Mouse (Mus musculus): ENCODE results near the gene Dio1. TPM values are rescaled to one million over a fixed set of nuclear protein-coding genes. Genes with fewer than 3 reads are reported as not detected.

Gene Dio1
- polyA plus RNA-seq, 1 experiment from 2014 or later = not detected

DNA sequence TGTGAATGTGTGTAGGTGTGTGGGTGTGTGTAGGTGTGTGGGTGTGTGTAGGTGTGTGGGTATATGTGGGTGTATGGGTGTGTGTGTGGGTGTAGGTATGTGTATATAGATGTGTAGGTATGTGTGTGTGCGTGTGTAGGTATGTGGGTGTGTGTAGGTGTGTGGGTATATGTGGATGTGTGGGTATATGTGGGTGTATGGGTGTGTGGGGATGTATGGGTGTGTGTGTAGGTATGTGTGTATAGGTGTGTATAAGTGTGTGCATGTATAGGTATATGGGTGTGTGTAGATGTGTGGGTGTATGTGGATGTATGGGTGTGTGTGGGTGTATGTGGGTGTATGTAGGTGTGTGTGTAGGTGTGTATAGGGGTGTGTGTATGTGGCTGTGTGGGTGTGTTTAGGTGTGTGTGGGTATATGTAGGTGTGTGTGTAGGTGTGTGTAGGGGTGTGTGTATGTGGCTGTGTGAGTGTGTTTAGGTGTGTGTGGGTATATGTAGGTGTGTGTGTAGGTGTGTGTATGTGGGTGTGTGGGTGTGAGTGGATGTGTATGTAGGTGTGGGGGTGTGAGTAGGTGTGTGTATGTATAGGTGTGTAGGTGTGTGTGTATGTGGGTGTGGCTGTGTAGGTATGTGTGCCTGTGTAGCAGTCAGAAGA, 5.9 kb downstream of the Dio1 start:
- 96% methylated on average over 1 of the region's 1 CpGs for WGBS
- no peak overlapping the region for H3K9ac ChIP-seq (replicated peaks)

DNA sequence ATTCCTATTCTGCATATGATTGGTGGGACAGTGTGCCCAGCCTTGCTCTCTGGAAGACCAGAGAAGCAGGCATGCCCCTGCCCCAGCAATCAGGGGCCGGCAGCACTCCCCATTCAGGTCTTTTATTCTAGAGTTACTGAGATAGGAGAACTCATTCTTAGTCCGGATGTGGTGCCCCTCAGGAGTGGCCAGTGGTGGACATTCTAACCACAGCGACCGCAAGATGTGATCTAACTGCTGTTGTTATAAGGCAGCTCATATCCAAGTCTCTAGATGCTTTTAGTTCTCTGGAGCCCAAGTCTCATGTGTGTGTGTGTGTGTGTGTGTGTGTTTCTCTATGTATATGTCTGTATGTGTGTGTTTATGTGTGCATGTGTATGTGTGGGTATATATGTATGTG, 6.6 kb downstream of the Dio1 start:
- no peak overlapping the region for H3K4me3 ChIP-seq (replicated peaks)
- no peaks in the 10 kb centered on the region for H3K27me3 ChIP-seq
- H3K27ac ChIP-seq = no peak overlapping the region
- no peak overlapping the region for H3K4me2 ChIP-seq
- H3K36me3 ChIP-seq = no peaks in the 10 kb centered on the region
- 82% methylated on average over 4 of the region's 4 CpGs for WGBS
- no peaks in the 10 kb centered on the region for H3K9me3 ChIP-seq
- no peak overlapping the region for H3K9ac ChIP-seq (replicated peaks)
- no peak for ATAC-seq (ENCODE audit: insufficient number of reproducible peaks, insufficient read depth, low FRiP score, low TSS enrichment, low read depth)
- H3K4me1 ChIP-seq (replicated peaks) = 0 out of 2 replicates have a peak, but pooled peaks cover 3% of the 10 kb centered on the region

More for the DNA sequence above, 5.9 kb downstream of the Dio1 start:
- Histone ChIP-seq H3K36me3 (no peaks in the 10 kb centered on the region), H3K9me3 (no peaks in the 10 kb centered on the region), H3K27me3 (peaks cover 6% of the 10 kb centered on the region; the same call in 1 of the 2 replicates), H3K4me3 (replicated peaks) (no peak overlapping the region), H3K4me2 (no peak overlapping the region), H3K27ac (no peak overlapping the region), H3K4me1 (replicated peaks) (peaks cover 8% of the 10 kb centered on the region; the same call in 1 of the 2 replicates)
- peak; percentile 26; the same call in 1 of the 2 replicates for ATAC-seq (ENCODE audit: insufficient number of reproducible peaks, insufficient read depth, low FRiP score, low TSS enrichment, low read depth)

GRCm38 (mm10) chr4:107299779-107300340, 7.1 kb downstream of the Dio1 start:
- H3K4me1 ChIP-seq (replicated peaks) = 0 out of 2 replicates have a peak, but pooled peaks cover 2% of the 10 kb centered on the region
- no peaks in the 10 kb centered on the region for H3K9me3 ChIP-seq
- H3K27ac ChIP-seq = no peak overlapping the region
- H3K4me2 ChIP-seq = no peak overlapping the region
- H3K9ac ChIP-seq (replicated peaks) = no peak overlapping the region
- no peak for ATAC-seq (ENCODE audit: insufficient number of reproducible peaks, insufficient read depth, low FRiP score, low TSS enrichment, low read depth)
- no peaks in the 10 kb centered on the region for H3K27me3 ChIP-seq
- no peak overlapping the region for H3K4me3 ChIP-seq (replicated peaks)
- no peaks in the 10 kb centered on the region for H3K36me3 ChIP-seq
- 86% methylated on average over 7 of the region's 7 CpGs for WGBS

GRCm38 (mm10) chr4:107298071-107298606, 8.8 kb downstream of the Dio1 start:
- no peaks in the 10 kb centered on the region for H3K9me3 ChIP-seq
- no peak overlapping the region for H3K4me3 ChIP-seq (replicated peaks)
- H3K27me3 ChIP-seq = no peaks in the 10 kb centered on the region
- 70% methylated on average over 8 of the region's 8 CpGs for WGBS
- H3K9ac ChIP-seq (replicated peaks) = no peak overlapping the region
- no peaks in the 10 kb centered on the region for H3K36me3 ChIP-seq
- H3K4me2 ChIP-seq = no peak overlapping the region
- H3K4me1 ChIP-seq (replicated peaks) = 0 out of 2 replicates have a peak, but pooled peaks cover 2% of the 10 kb centered on the region
- ATAC-seq (ENCODE audit: insufficient number of reproducible peaks, insufficient read depth, low FRiP score, low TSS enrichment, low read depth) = no peak
- no peak overlapping the region for H3K27ac ChIP-seq

DNA sequence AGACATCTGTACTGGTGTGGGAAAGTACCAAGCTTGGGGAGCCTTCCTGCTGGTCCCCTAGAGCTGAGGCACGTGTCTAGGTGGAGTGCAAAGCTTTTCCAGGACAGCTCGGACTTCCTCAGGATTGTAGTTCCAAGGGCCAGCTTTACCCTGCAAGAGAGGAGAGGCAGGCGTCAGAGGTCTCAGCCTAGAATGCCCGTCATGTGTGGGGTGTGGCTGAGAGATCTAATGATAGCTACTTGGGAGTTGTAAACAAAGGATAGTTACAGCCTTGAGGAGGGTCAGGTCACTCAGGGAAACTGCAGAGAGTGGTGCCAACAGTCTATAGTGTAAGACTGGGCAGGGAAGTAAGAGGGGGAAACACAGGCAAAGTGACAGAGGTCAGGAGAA, 14.7 kb downstream of the Dio1 start:
- Histone ChIP-seq H3K4me3 (replicated peaks) (no peak overlapping the region), H3K27me3 (no peaks in the 10 kb centered on the region), H3K27ac (no peak overlapping the region), H3K4me2 (no peak overlapping the region), H3K36me3 (no peaks in the 10 kb centered on the region), H3K9me3 (no peaks in the 10 kb centered on the region), H3K9ac (replicated peaks) (no peak overlapping the region), H3K4me1 (replicated peaks) (no peaks in the 10 kb centered on the region)
- 32% methylated on average over 4 of the region's 4 CpGs for WGBS
- ATAC-seq (ENCODE audit: insufficient number of reproducible peaks, insufficient read depth, low FRiP score, low TSS enrichment, low read depth) = no peak

DNA sequence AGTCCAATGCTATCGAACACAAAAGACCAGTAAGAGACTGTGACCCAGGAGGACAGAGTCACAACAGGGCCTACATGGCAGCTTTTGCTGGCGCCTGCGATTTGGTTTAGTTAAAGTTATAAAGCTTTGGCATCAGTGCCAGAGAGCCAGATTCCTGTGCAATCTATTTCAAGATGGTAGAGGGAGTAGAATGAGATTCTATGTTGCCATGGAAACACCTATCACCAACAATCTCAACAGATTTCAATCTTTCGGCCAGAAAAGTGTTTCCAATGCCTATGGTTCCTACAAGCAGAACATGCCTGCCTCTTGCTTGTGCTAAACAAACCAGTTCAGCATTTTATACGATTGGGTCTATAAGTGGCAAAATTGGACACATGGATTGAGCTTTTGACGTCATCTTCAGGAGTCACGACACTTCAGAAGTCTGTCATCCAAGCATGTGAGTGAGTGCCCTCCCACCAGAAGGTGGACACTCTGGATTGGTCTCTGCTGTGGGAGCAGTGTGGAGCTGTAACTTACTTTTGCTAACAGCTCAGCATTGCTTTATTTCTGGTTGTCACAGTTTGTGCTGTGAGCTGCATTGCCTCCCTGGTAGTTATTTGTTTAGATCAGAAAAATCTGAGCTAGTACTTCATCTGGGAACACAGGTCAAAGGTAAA, 15.2 kb downstream of the Dio1 start:
- 89% methylated on average over 7 of the region's 7 CpGs for WGBS
- H3K4me1 ChIP-seq (replicated peaks) = no peaks in the 10 kb centered on the region
- no peaks in the 10 kb centered on the region for H3K36me3 ChIP-seq
- H3K27me3 ChIP-seq = no peaks in the 10 kb centered on the region
- no peak overlapping the region for H3K4me3 ChIP-seq (replicated peaks)
- no peak for ATAC-seq (ENCODE audit: insufficient number of reproducible peaks, insufficient read depth, low FRiP score, low TSS enrichment, low read depth)
- H3K4me2 ChIP-seq = no peak overlapping the region
- no peak overlapping the region for H3K27ac ChIP-seq
- no peak overlapping the region for H3K9ac ChIP-seq (replicated peaks)
- H3K9me3 ChIP-seq = no peaks in the 10 kb centered on the region

GRCm38 (mm10) chr4:107287517-107287916, 19.5 kb downstream of the Dio1 start:
- peaks cover 6% of the 10 kb centered on the region; the same call in 1 of the 2 replicates for H3K36me3 ChIP-seq
- H3K9ac ChIP-seq (replicated peaks) = no peak overlapping the region
- H3K9me3 ChIP-seq = no peaks in the 10 kb centered on the region
- H3K27me3 ChIP-seq = no peaks in the 10 kb centered on the region
- WGBS = 90% methylated on average over 2 of the region's 2 CpGs
- no peak overlapping the region for H3K27ac ChIP-seq
- no peak for ATAC-seq (ENCODE audit: insufficient number of reproducible peaks, insufficient read depth, low FRiP score, low TSS enrichment, low read depth)
- H3K4me2 ChIP-seq = no peak overlapping the region
- no peak overlapping the region for H3K4me3 ChIP-seq (replicated peaks)
- H3K4me1 ChIP-seq (replicated peaks) = no peaks in the 10 kb centered on the region

DNA sequence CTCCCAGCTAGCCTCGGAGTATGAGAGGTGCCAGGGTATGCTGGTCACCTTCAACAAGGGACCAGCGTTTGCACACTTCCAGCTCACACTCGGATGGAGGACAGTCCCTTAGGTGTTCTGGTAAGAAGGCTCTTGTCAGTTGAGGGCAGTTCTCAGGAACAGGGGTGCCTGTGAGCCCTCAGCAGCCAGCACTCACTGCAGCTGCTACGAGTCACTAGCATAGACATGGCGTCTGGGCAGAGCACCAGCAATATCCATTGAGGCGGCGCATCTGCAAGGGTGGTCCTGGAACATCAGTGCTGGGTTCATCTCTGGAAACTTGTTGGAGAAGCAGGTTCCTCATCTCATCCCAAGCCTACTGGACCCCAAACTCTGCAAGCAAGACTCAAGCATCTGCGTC, 20.6 kb downstream of the Dio1 start:
- H3K36me3 ChIP-seq = peaks cover 7% of the 10 kb centered on the region; the same call in 1 of the 2 replicates
- H3K27ac ChIP-seq = no peak overlapping the region
- H3K9ac ChIP-seq (replicated peaks) = no peak overlapping the region
- H3K4me2 ChIP-seq = no peak overlapping the region
- no peak overlapping the region for H3K4me3 ChIP-seq (replicated peaks)
- WGBS = 92% methylated on average over 8 of the region's 8 CpGs
- no peak for ATAC-seq (ENCODE audit: insufficient number of reproducible peaks, insufficient read depth, low FRiP score, low TSS enrichment, low read depth)
- H3K4me1 ChIP-seq (replicated peaks) = no peaks in the 10 kb centered on the region
- no peaks in the 10 kb centered on the region for H3K9me3 ChIP-seq
- no peaks in the 10 kb centered on the region for H3K27me3 ChIP-seq

DNA sequence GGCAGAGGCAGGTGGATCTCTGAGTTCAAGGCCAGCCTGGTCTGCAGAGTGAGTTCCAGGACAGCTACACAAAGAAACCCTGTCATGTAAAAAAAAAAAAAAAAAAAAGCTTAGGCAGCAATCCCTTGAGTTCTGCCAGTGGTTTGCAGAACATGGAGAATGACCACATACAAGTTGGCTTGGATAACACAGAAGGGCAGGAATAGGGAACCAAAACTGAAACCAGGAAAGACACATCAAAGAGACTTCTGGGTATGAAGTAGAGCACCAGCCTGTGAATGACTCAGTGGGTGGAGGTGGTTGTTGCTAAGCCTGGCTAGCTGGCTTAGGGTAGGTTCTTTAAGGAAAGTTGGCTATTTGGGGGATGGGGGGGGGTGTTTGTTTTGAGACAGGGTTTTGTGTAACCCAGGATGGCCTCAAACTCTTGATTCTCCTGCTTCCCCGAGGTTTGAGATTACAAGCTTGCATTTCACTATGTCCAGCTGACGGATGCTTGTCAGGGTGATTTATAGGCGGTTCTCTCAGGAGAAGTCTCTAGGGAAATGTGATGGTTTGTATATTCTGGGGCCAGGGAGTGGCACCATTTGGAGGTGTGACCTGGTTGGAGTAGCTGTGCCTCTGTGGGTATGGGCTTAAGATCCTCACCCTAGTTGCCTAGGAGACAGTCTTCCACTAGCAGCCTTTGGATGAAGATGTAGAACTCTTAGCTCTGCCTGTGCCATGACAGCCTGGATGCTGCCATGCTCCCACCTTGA, 21.3 kb downstream of the Dio1 start:
- ATAC-seq (ENCODE audit: insufficient number of reproducible peaks, insufficient read depth, low FRiP score, low TSS enrichment, low read depth) = no peak
- H3K4me2 ChIP-seq = no peak overlapping the region
- peaks cover 14% of the 10 kb centered on the region for H3K36me3 ChIP-seq
- no peaks in the 10 kb centered on the region for H3K27me3 ChIP-seq
- no peaks in the 10 kb centered on the region for H3K4me1 ChIP-seq (replicated peaks)
- no peaks in the 10 kb centered on the region for H3K9me3 ChIP-seq
- H3K9ac ChIP-seq (replicated peaks) = no peak overlapping the region
- no peak overlapping the region for H3K4me3 ChIP-seq (replicated peaks)
- 76% methylated on average over 3 of the region's 3 CpGs for WGBS
- no peak overlapping the region for H3K27ac ChIP-seq

GRCm38 (mm10) chr4:107280843-107281475, 26.0 kb downstream of the Dio1 start:
- no peaks in the 10 kb centered on the region for H3K9me3 ChIP-seq
- peaks cover 23% of the 10 kb centered on the region for H3K36me3 ChIP-seq
- H3K27ac ChIP-seq = no peak overlapping the region
- H3K4me2 ChIP-seq = no peak overlapping the region
- H3K9ac ChIP-seq (replicated peaks) = no peak overlapping the region
- WGBS = 80% methylated on average over 7 of the region's 7 CpGs
- no peak for ATAC-seq (ENCODE audit: insufficient number of reproducible peaks, insufficient read depth, low FRiP score, low TSS enrichment, low read depth)
- no peak overlapping the region for H3K4me3 ChIP-seq (replicated peaks)
- H3K27me3 ChIP-seq = no peaks in the 10 kb centered on the region
- H3K4me1 ChIP-seq (replicated peaks) = no peaks in the 10 kb centered on the region

Data from limb, embryonic 12.5 days (tissue).